Mouse (Mus musculus): ENCODE data around the gene Tnfsf12.

DNA sequence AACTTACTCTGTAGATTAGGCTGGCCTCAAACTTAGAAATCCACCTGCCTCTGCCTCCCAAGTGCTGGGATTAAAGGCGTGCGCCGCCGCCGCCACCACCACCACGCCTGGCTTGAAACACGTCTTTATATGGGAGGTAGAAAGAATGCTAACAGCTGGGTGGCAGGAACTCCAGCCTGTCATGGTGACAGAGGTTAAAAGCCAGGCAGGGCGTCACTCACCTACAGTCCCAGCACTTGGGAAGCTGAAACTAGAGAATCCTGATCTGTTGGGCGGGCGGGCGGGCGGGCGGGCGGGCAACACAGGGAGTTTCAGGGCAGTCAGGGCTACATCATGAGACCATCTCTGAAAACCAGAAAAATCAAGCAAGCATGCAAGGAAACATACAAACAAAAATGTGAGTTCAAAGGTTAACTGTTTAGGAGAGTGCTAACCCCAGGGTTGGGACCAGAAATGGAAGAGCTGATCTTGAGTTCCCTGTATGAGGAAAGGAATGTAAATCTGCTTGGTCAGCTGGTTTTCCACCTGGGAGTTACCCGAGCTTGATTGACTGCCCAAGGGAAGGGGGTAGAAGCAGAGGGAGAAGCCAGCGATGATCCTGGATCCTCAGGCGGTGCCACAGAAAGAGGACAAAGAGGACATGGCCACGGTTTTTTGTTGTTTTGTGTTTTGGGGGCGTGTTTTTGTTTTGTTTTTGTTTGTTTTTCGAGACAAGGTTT, 17.5 kb upstream of the Tnfsf12 start:
- TF ChIP-seq CTCF (IDR thresholded peaks at IDR 0.05; ENCODE audit: extremely low read depth, insufficient read length, insufficient replicate concordance, low read depth, low read length) (no peak), POLR2A (IDR thresholded peaks at IDR 0.05; ENCODE audit: low read depth, low read length) (no peak)
